Mouse (Mus musculus): Measurements from ENCODE around the gene Zfp277. TPM values are rescaled to one million over a fixed set of nuclear protein-coding genes. Genes with fewer than 3 reads are reported as not detected.

Zfp277 gene
- polyA plus RNA-seq, 1 experiment from 2014 or later: 31.9 TPM

DNA sequence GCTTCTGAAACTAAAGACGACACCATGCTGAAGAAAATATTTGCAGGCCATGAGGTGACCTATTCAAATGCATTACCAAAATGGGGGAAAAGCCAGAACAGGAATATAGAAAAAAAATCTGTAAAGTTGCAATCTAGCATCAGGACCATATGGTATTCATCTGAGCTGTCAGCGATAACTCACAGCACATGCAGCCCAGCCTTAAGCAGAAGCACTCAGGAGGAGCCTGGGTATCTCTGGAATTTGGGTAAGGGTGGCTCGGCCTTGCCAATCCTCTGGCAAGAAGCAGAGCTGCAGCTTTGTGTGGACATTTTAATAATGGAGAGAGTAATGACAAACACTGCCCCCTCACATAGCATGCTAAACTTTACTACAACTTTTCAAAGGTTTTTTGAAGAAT lies 15.7 kb downstream of the Zfp277 start:
- Histone ChIP-seq H3K27ac (replicated peaks) (no peak overlapping the region), H3K27me3 (no peaks in the 10 kb centered on the region), H3K4me2 (no peak overlapping the region), H3K36me3 (peaks cover 2% of the 10 kb centered on the region; the same call in 1 of the 2 replicates), H3K4me1 (replicated peaks) (0 out of 2 replicates have a peak, but pooled peaks cover 5% of the 10 kb centered on the region), H3K4me3 (no peak overlapping the region), H3K9ac (no peak overlapping the region), H3K9me3 (no peaks in the 10 kb centered on the region)
- 67% methylated on average over 3 of the region's 3 CpGs for WGBS
- ATAC-seq (ENCODE audit: low FRiP score, low read depth): no peak

DNA sequence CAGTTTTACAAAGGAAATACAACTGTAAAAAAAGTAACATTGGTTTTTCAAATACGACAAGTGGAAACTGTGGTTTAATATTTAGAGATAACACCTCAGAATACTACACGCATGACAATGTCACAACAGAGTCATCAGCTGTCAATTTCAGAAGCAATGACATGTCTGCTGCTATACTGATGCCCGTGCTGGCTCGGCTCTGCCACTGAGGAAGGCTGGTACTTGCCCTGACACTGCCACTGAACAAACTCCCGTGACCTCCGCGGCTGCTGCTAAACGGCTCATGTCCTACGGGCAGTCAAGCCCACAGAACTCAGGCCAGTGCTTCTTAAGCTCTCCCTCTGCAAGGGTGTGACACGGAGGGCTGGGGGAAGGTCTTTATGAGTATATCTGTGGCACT lies 18.1 kb downstream of the Zfp277 start:
- H3K36me3 ChIP-seq: peaks cover 2% of the 10 kb centered on the region; the same call in 1 of the 2 replicates
- H3K9me3 ChIP-seq: no peaks in the 10 kb centered on the region
- no peak for ATAC-seq (ENCODE audit: low FRiP score, low read depth)
- no peak overlapping the region for H3K4me2 ChIP-seq
- 0 out of 2 replicates have a peak, but pooled peaks cover 5% of the 10 kb centered on the region for H3K4me1 ChIP-seq (replicated peaks)
- WGBS: 87% methylated on average over 10 of the region's 10 CpGs
- no peak overlapping the region for H3K9ac ChIP-seq
- no peaks in the 10 kb centered on the region for H3K27me3 ChIP-seq
- no peak overlapping the region for H3K27ac ChIP-seq (replicated peaks)
- no peak overlapping the region for H3K4me3 ChIP-seq

DNA sequence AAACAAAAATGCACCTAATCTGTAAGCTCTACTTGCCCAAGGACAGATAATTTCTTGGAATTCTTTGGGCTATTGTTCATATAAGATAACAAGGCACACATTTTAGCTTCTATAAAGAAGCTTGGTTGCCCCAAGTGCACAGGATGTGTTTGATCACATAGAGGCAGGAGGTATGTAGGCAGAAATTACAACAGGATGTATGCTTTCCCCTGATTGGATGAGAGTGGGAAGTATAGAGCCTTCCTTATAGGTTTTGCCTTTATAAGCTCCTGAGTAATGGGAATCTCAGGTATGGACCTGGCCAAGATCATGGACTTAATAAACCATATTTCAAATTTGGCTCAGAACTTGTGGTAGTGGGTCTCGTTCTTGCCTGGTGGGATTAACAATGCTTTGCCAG lies 20.7 kb downstream of the Zfp277 start:
- Histone ChIP-seq H3K36me3 (peaks cover 2% of the 10 kb centered on the region; the same call in 1 of the 2 replicates), H3K27me3 (no peaks in the 10 kb centered on the region), H3K4me2 (no peak overlapping the region), H3K4me3 (no peak overlapping the region), H3K9me3 (no peaks in the 10 kb centered on the region), H3K9ac (no peak overlapping the region), H3K4me1 (replicated peaks) (no peaks in the 10 kb centered on the region), H3K27ac (replicated peaks) (no peak overlapping the region)
- ATAC-seq (ENCODE audit: low FRiP score, low read depth): no peak
- WGBS: 87% methylated on average over 1 of the region's 1 CpGs

DNA sequence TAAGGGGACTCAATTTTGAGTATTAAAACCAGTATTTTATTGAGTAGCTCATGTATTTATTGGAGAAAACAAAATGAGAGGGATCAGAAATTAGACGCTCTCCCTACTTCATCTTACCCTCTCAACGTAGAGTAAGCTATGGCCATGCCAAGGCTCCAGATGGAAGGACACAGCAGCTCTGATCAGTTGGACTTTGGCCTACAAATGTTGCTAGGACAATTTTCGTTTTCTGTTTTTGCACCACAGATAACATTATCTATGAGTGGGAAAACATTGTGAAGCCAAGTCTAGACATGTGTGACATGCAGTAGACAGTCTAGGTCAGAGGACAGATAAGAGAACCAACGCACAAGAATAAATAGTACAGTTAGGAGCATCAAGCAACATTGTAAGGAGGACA lies 28.4 kb downstream of the Zfp277 start:
- ATAC-seq (ENCODE audit: low FRiP score, low read depth): no peak
- H3K4me3 ChIP-seq: no peak overlapping the region
- 91% methylated on average over 4 of the region's 4 CpGs for WGBS
- no peak overlapping the region for H3K9ac ChIP-seq
- H3K4me1 ChIP-seq (replicated peaks): peaks cover 14% of the 10 kb centered on the region
- H3K27ac ChIP-seq (replicated peaks): no peak overlapping the region
- no peaks in the 10 kb centered on the region for H3K36me3 ChIP-seq
- H3K4me2 ChIP-seq: no peak overlapping the region
- H3K27me3 ChIP-seq: no peaks in the 10 kb centered on the region
- H3K9me3 ChIP-seq: no peaks in the 10 kb centered on the region

DNA sequence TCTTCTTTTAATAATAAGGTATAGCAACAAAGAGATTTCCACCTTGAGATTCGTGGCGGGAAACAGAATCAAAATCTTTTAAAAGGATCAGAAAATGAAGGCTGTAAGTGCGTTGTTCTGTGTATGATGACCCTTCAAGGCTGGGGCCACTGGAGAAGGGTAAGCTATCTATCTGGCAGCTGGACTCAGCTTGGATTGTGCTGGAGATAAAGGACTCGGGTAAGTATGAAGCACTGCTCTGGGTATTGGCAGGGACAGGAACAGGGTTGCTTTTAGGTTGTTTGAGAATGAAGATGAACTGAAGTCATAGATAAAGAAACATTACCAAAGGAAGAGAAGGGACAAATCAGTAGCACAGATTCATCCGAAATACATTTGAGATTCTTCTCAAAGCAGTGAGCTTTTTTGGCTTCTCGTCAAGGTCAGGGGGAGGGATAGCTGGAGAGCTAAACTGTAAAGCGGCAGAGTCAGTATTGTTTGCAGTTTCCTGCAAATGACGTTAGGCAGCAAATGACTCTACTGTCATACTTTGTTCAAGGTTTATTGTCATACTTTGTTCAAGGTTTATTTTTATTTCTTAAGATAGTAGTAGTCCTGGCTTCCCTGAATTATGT lies 30.3 kb downstream of the Zfp277 start:
- Histone ChIP-seq H3K27ac (replicated peaks) (peak overlapping the region; percentile 71), H3K36me3 (no peaks in the 10 kb centered on the region), H3K4me2 (peak overlapping the region; percentile 34), H3K4me1 (replicated peaks) (peaks cover 14% of the 10 kb centered on the region), H3K4me3 (no peak overlapping the region), H3K9me3 (no peaks in the 10 kb centered on the region), H3K27me3 (no peaks in the 10 kb centered on the region), H3K9ac (0 out of 2 replicates have a peak overlapping the region, but pooled peaks have one; percentile 4)
- peak; percentile 61; the same call in 1 of the 2 replicates for ATAC-seq (ENCODE audit: low FRiP score, low read depth)
- WGBS: 45% methylated on average over 8 of the region's 8 CpGs

- Histone ChIP-seq H3K4me1 (replicated peaks) (peaks cover 14% of the 10 kb centered on the region), H3K9ac (no peak overlapping the region), H3K27me3 (no peaks in the 10 kb centered on the region), H3K4me2 (peak overlapping the region; percentile 34), H3K9me3 (0 out of 2 replicates have a peak, but pooled peaks cover under 1% of the 10 kb centered on the region), H3K4me3 (no peak overlapping the region), H3K36me3 (0 out of 2 replicates have a peak, but pooled peaks cover under 1% of the 10 kb centered on the region), H3K27ac (replicated peaks) (peak overlapping the region; percentile 71; the same call in 1 of the 2 replicates)
- ATAC-seq (ENCODE audit: low FRiP score, low read depth): peak; percentile 85
- WGBS: 25% methylated on average over 5 of the region's 5 CpGs
These were observed 30.9 kb downstream of the Zfp277 start for GRCm38 (mm10) chr12:40414682-40415311.

- no peak overlapping the region for H3K4me2 ChIP-seq
- no peaks in the 10 kb centered on the region for H3K27me3 ChIP-seq
- no peak overlapping the region for H3K9ac ChIP-seq
- H3K4me3 ChIP-seq: no peak overlapping the region
- WGBS: 69% methylated on average over 10 of the region's 10 CpGs
- no peak for ATAC-seq (ENCODE audit: low FRiP score, low read depth)
- no peaks in the 10 kb centered on the region for H3K36me3 ChIP-seq
- no peaks in the 10 kb centered on the region for H3K9me3 ChIP-seq
- H3K27ac ChIP-seq (replicated peaks): no peak overlapping the region
- H3K4me1 ChIP-seq (replicated peaks): no peaks in the 10 kb centered on the region
These were observed 45.9 kb downstream of the Zfp277 start for GRCm38 (mm10) chr12:40399812-40400211.

- ATAC-seq (ENCODE audit: low FRiP score, low read depth): no peak
- Histone ChIP-seq H3K9ac (no peak overlapping the region), H3K4me2 (no peak overlapping the region), H3K27ac (replicated peaks) (0 out of 2 replicates have a peak overlapping the region, but pooled peaks have one; percentile 39), H3K4me3 (no peak overlapping the region), H3K4me1 (replicated peaks) (no peaks in the 10 kb centered on the region), H3K9me3 (no peaks in the 10 kb centered on the region), H3K36me3 (no peaks in the 10 kb centered on the region), H3K27me3 (no peaks in the 10 kb centered on the region)
- WGBS: 90% methylated on average over 2 of the region's 2 CpGs
These were observed 46.3 kb downstream of the Zfp277 start for GRCm38 (mm10) chr12:40399386-40399785.

DNA sequence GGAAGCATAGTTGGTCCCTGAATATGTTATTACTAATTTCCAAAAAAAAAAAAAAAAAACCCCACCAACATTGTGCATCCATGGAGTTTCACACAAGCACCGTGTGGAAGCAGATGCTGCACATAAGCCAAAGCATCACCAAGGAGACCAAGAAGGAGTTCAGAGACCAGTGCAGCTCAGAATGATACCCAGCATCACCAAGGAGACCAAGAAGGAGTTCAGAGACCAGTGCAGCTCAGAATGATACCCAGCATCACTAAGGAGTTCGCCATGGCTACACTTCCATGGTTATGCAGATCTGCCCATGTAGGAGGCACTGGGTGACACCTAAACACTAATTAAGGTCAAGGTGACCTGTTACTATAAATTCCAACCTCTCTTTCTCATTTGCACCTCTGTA lies 46.8 kb downstream of the Zfp277 start:
- H3K27ac ChIP-seq (replicated peaks): no peak overlapping the region
- no peak overlapping the region for H3K9ac ChIP-seq
- no peaks in the 10 kb centered on the region for H3K27me3 ChIP-seq
- H3K4me3 ChIP-seq: no peak overlapping the region
- ATAC-seq (ENCODE audit: low FRiP score, low read depth): 0 out of 2 replicates have a peak, but pooled peaks have one; percentile 42
- 40% methylated on average over 2 of the region's 2 CpGs for WGBS
- no peak overlapping the region for H3K4me2 ChIP-seq
- H3K9me3 ChIP-seq: no peaks in the 10 kb centered on the region
- H3K4me1 ChIP-seq (replicated peaks): no peaks in the 10 kb centered on the region
- no peaks in the 10 kb centered on the region for H3K36me3 ChIP-seq

- no peak for ATAC-seq (ENCODE audit: low FRiP score, low read depth)
- no peak overlapping the region for H3K9ac ChIP-seq
- no peaks in the 10 kb centered on the region for H3K9me3 ChIP-seq
- no peaks in the 10 kb centered on the region for H3K36me3 ChIP-seq
- H3K4me3 ChIP-seq: no peak overlapping the region
- H3K4me1 ChIP-seq (replicated peaks): no peaks in the 10 kb centered on the region; the same call in 1 of the 2 replicates
- H3K27ac ChIP-seq (replicated peaks): no peak overlapping the region
- H3K27me3 ChIP-seq: no peaks in the 10 kb centered on the region
- no peak overlapping the region for H3K4me2 ChIP-seq
- WGBS: 66% methylated on average over 3 of the region's 3 CpGs
These were observed 52.8 kb downstream of the Zfp277 start for GRCm38 (mm10) chr12:40392869-40393268.

- H3K4me2 ChIP-seq: no peak overlapping the region
- no peak overlapping the region for H3K4me3 ChIP-seq
- 86% methylated on average over 1 of the region's 1 CpGs for WGBS
- H3K27me3 ChIP-seq: no peaks in the 10 kb centered on the region
- no peak overlapping the region for H3K9ac ChIP-seq
- H3K36me3 ChIP-seq: no peaks in the 10 kb centered on the region
- H3K27ac ChIP-seq (replicated peaks): no peak overlapping the region
- no peak for ATAC-seq (ENCODE audit: low FRiP score, low read depth)
- no peaks in the 10 kb centered on the region; the same call in 1 of the 2 replicates for H3K4me1 ChIP-seq (replicated peaks)
- H3K9me3 ChIP-seq: no peaks in the 10 kb centered on the region
These were observed 54.4 kb downstream of the Zfp277 start for GRCm38 (mm10) chr12:40391262-40391661.

DNA sequence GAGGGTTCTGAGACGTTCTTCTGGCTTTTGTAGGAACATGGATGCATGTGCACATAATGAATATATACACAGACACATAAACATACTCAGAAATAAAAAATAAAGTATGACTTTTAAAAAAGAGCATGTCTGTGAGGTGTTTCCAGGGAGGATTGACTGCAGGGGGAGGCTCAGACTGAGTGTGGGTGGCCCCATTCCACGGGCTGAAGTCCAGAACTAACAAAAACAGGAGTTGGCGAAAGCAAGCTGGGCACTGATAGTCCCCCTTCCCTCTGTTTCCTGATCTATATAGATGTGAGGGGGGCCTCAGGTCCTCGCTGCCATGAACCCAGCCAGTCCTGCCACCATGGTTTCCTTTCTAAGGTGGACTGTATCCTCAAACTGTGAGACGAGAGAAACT lies 57.9 kb downstream of the Zfp277 start:
- WGBS: 66% methylated on average over 5 of the region's 5 CpGs
- H3K4me3 ChIP-seq: no peak overlapping the region
- ATAC-seq (ENCODE audit: low FRiP score, low read depth): no peak
- no peak overlapping the region for H3K9ac ChIP-seq
- no peak overlapping the region for H3K4me2 ChIP-seq
- no peaks in the 10 kb centered on the region for H3K36me3 ChIP-seq
- H3K27me3 ChIP-seq: no peaks in the 10 kb centered on the region
- no peaks in the 10 kb centered on the region for H3K9me3 ChIP-seq
- no peaks in the 10 kb centered on the region for H3K4me1 ChIP-seq (replicated peaks)
- no peak overlapping the region for H3K27ac ChIP-seq (replicated peaks)
